Mouse (Mus musculus) C2C12 (cell line): ENCODE results near the gene Nkd2. TPM values are rescaled to one million over a fixed set of nuclear protein-coding genes. Genes with fewer than 3 reads are reported as not detected.

Source experiments
- H3K27me3 ChIP-seq: one replicate; pipeline ENCODE4 v1.6.1; 2011; ENCODE audit not compliant: control insufficient read depth, insufficient read depth, insufficient read length
- H3K36me3 ChIP-seq: one replicate; pipeline ENCODE4 v1.6.1; 2011; ENCODE audit not compliant: control insufficient read depth, insufficient read depth
- H3K4me3 ChIP-seq: one replicate; pipeline ENCODE4 v1.5.1; 2011; ENCODE audit warnings: mild to moderate bottlenecking, control low read depth; ENCODE audit not compliant: poor library complexity, insufficient read depth, severe bottlenecking
- H3K79me2 ChIP-seq: one replicate; pipeline ENCODE4 v1.6.1; 2011; ENCODE audit not compliant: control insufficient read depth, insufficient read depth
- H3K79me3 ChIP-seq: one replicate; pipeline ENCODE4 v1.6.1; 2011; ENCODE audit warnings: low read depth, control low read depth
- H3ac ChIP-seq: one replicate; pipeline ENCODE3; 2011; ENCODE audit warnings: low read depth; ENCODE audit not compliant: control insufficient read depth, insufficient read length
- CEBPB ChIP-seq: IDR thresholded peaks from one replicate; pipeline ENCODE4 v1.6.1; 2011; ENCODE audit warnings: low read depth, mild to moderate bottlenecking, control low read depth, moderate library complexity
- CTCF ChIP-seq: IDR thresholded peaks from one replicate; pipeline ENCODE4 v1.5.1; 2011; ENCODE audit not compliant: control insufficient read depth, insufficient read depth, insufficient read length
- FOSL1 ChIP-seq: IDR thresholded peaks from one replicate; pipeline ENCODE4 v1.8.0; 2011; ENCODE audit warnings: mild to moderate bottlenecking, low read length; ENCODE audit not compliant: poor library complexity, insufficient read depth, severe bottlenecking
- MAX ChIP-seq: IDR thresholded peaks from one replicate; pipeline ENCODE4 v1.6.1; 2011; ENCODE audit warnings: mild to moderate bottlenecking, control low read depth
- MYOD1 ChIP-seq: IDR thresholded peaks from one replicate; pipeline ENCODE4 v1.6.1; 2011; ENCODE audit warnings: low read depth; ENCODE audit not compliant: control insufficient read depth, insufficient read length
- MYOG ChIP-seq: IDR thresholded peaks from one replicate; pipeline ENCODE4 v1.6.1; 2011; ENCODE audit not compliant: control insufficient read depth, insufficient read length; ENCODE audit errors: extremely low read depth
- USF1 ChIP-seq: IDR thresholded peaks from one replicate; pipeline ENCODE4 v1.6.1; 2011; ENCODE audit warnings: low read depth, mild to moderate bottlenecking, control low read depth, moderate library complexity
- polyA plus RNA-seq: library from polyadenylated mRNA; unstranded; fragments of >200 nt; fragmentation: generic; extraction: Trizol; gene quantifications from one replicate; pipeline ENCODE4 v1.2.1, GENCODE M21; 2012; ENCODE audit warnings: missing spikeins

The Nkd2 gene
- polyA plus RNA-seq, 1 experiment = 0.04 TPM

DNA sequence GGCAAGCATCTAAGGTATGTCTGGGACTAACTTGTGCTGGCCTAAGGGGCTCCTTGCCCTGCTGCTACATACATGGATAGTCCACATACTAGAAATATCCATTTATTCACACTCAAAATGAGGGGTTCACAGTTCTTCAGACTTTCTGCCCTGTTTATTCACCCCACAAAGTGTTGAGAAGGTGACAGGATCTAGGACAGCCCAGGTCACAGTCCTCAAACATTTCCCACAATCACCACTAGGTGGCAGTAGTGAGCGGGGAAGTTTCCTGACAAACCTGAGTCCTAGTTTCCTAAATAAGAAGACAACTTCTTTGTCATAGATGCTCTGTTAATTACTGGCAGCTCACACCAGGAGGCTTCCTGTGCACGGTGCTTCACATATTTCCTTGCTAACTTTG lies 15.9 kb downstream of the Nkd2 start:
- no peaks in the 10 kb centered on the region for H3K79me3 ChIP-seq
- H3K4me3 ChIP-seq = no peak overlapping the region
- TF ChIP-seq MAX (no peak), CTCF (peak; percentile 35)
- H3ac ChIP-seq = no peak overlapping the region
- H3K79me2 ChIP-seq = no peaks in the 10 kb centered on the region
- H3K36me3 ChIP-seq = no peaks in the 10 kb centered on the region
- H3K27me3 ChIP-seq = peaks cover 50% of the 10 kb centered on the region

DNA sequence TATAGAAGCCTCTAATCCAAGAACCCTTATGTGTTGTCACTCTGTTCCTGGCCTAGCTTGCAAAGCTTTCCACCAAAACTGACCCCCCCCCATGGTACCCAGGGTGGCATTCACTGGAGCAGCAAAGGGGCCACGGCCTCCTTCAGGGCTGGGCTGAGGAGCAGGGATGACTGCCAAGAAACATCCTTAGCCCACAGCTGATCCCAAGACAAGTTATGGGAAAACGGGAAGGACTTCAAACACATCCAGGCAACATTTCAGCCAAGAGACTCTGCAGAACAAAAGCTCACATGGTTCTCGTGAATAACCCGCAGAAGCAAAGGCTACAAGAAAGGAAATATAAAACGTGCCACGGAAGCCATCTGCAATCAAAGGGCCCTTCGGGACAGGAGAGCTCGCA lies 20.2 kb downstream of the Nkd2 start:
- no peaks in the 10 kb centered on the region for H3K36me3 ChIP-seq
- no peak for TF ChIP-seq MYOG
- H3K27me3 ChIP-seq = peaks cover 11% of the 10 kb centered on the region

DNA sequence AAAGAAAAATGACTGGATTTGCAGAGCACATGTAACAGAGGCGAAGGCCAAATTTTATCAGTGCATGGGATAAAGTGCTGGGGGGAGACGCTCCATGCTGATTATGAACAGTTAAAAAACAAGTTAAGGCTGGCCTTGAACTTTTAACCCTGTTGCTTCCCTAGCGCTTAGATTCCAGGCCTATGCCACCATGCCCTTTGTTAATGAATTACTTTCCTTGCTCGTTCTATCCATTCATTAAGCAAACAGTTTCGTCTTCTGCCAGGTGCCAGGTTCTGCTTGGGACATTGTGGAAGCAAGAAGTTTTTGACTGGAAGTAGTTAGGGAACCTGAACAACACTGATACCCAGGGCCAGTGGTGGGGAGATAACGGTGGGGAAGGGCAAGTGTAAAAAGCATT lies 23.7 kb downstream of the Nkd2 start:
- peaks cover 6% of the 10 kb centered on the region for H3K27me3 ChIP-seq
- TF ChIP-seq CEBPB = no peak
- no peak overlapping the region for H3K4me3 ChIP-seq
- H3K79me2 ChIP-seq = no peaks in the 10 kb centered on the region
- no peaks in the 10 kb centered on the region for H3K36me3 ChIP-seq
- H3ac ChIP-seq = no peak overlapping the region
- no peaks in the 10 kb centered on the region for H3K79me3 ChIP-seq

More for the DNA sequence above, 20.2 kb downstream of the Nkd2 start:
- no peak overlapping the region for H3ac ChIP-seq
- H3K4me3 ChIP-seq = no peak overlapping the region
- no peaks in the 10 kb centered on the region for H3K79me2 ChIP-seq
- H3K79me3 ChIP-seq = no peaks in the 10 kb centered on the region

DNA sequence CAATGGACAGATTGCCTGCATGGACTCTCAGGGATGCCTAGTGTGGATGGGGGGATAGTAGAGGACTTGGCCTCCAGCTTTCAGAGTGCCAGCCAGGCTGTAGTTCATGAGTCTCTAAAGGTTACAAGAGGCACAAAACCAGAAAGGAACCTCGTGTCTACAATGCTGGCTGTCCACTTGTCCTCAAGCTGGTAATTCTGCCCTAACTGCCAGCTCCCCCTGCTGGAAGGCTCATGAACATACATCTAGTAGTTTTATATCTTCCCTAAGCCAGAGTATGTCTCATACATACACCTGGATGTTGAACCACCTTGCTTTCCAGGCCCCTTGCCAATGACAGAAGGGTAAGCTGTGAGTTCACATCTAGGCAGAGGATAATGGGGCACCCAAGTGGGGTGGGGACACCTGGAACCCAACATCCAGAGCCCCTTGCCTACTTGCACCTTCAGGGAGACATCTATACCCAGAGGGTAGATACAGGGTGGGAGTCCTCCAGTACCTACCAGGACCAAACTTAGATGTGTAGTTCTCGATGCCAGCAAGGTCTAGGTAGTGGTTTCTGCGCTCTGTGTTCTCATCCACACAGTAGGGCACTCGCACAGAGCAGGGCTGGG lies 25.1 kb downstream of the Nkd2 start:
- Histone ChIP-seq H3K36me3 (no peaks in the 10 kb centered on the region), H3K4me3 (no peak overlapping the region), H3ac (no peak overlapping the region), H3K79me3 (no peaks in the 10 kb centered on the region), H3K27me3 (no peaks in the 10 kb centered on the region), H3K79me2 (no peaks in the 10 kb centered on the region)
- peak; percentile 57 for TF ChIP-seq CTCF
- no peak for TF ChIP-seq MYOD1

DNA sequence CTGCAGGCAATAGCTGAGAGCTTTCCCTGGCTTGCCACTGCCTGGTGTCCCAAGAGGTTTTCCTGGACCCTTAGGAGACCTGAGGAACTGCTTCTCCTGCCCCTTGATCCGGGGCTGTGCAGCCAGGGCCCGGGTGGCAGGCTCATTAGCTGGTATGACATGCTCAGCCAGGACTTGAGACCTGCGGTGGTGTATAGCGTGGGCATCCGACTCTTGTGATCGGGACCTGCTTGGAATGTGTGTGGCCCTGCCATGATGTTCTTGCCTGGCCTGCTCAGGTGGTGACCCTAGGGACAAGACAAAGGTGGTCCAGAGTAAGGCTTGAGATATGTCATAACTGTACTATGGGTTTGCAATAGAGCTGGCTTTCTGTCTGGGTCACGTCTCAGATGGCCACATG lies 26.2 kb downstream of the Nkd2 start:
- Histone ChIP-seq H3K27me3 (no peaks in the 10 kb centered on the region), H3K4me3 (no peak overlapping the region), H3K36me3 (no peaks in the 10 kb centered on the region), H3ac (no peak overlapping the region), H3K79me3 (no peaks in the 10 kb centered on the region), H3K79me2 (no peaks in the 10 kb centered on the region)
- TF ChIP-seq FOSL1 (no peak), MAX (no peak), CEBPB (no peak), CTCF (no peak), MYOD1 (no peak), USF1 (no peak), MYOG (no peak)

DNA sequence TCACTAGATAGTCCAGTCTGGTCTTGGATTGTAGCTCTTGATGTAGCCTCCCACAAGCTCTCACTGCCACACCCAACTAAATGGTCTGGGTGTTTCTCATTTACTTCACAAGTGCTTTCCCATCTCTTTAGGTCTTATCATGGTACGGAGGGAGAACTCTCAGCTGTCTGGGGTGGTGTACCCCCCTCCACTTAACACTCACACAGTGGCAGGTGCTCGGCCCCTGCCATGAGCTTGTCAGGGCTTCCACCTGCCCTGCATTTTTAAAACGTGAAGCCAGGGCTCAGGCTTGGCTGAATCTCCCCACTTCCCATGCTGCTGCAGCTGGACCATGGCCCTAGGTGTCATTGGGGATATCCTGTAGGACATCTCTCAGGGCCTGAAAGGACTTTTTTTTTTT lies 28.5 kb downstream of the Nkd2 start:
- TF ChIP-seq CEBPB (no peak), CTCF (no peak), FOSL1 (no peak)
- Histone ChIP-seq H3K36me3 (no peaks in the 10 kb centered on the region), H3K27me3 (no peaks in the 10 kb centered on the region), H3K79me3 (no peaks in the 10 kb centered on the region), H3K79me2 (no peaks in the 10 kb centered on the region), H3ac (no peak overlapping the region), H3K4me3 (no peak overlapping the region)

DNA sequence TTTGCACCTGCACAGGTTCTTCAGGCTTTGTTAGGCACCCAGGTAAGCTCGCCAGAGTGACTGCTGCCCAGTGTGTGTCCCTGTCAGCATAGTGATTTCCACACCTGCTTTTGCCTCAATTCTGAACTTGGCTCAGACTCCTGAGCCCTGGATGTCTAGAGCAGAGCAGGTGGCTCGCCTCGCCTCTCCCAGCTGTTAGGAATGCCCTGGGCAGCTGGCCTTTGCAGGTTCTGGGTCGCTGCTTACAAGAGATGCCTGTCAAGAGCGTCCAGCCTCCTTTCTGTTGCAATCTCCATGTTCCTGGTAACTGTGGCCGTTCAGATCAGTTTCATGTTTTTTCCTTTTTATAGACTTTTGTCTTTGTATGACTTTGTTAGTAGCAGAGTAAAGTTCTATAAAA lies 31.1 kb downstream of the Nkd2 start:
- TF ChIP-seq FOSL1 (no peak), CTCF (no peak), USF1 (no peak), MYOG (no peak)
- no peaks in the 10 kb centered on the region for H3K27me3 ChIP-seq
- H3K79me2 ChIP-seq = no peaks in the 10 kb centered on the region
- H3K36me3 ChIP-seq = peaks cover 15% of the 10 kb centered on the region
- H3K4me3 ChIP-seq = no peak overlapping the region
- no peaks in the 10 kb centered on the region for H3K79me3 ChIP-seq
- no peak overlapping the region for H3ac ChIP-seq
